Mouse (Mus musculus): ENCODE data around the gene Dnajb6. TPM values are rescaled to one million over a fixed set of nuclear protein-coding genes. Genes with fewer than 3 reads are reported as not detected.
A peak's percentile ranks its signal among the peaks of the same experiment; 100 is the strongest.

Dnajb6 gene
- polyA plus RNA-seq, 1 experiment = 21.7 TPM

DNA sequence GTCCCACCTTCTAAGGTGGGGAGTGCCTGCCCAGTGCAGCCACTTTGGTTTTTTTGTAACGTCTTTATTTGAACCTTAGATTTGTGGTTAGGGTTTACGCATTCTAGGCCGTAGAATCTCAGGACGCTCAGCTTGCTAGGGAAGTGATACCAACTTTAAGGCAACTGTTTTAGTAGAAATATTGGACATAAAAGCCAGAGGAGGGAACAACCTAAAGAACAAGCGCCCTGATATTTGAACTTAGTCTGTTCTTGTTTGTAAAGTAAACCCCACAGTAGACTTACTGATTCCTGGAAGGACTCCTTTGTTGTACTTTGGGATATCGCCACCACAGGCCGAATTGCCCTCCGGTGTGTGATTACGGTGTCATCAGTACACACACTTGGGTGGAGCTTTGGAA, 1.5 kb downstream of the Dnajb6 start:
- Histone ChIP-seq H3K4me1 (ENCODE audit: control insufficient read depth, insufficient read depth, insufficient read length, low read length) (peaks cover 16% of the 10 kb centered on the region; the same call in 1 of the 2 replicates), H3K4me3 (ENCODE audit: low read depth, low read length) (peak overlapping the region; percentile 13; the same call in 1 of the 2 replicates), H3K36me3 (ENCODE audit: control insufficient read depth, insufficient read depth, low read length) (no peaks in the 10 kb centered on the region), H3K27me3 (ENCODE audit: control insufficient read depth, insufficient read depth, low read length) (no peaks in the 10 kb centered on the region), H3K27ac (ENCODE audit: insufficient read depth, low read depth, low read length) (peak overlapping the region; percentile 99; the same call in 1 of the 2 replicates)
- TF ChIP-seq POLR2A (IDR thresholded peaks at IDR 0.05; ENCODE audit: low read depth, low read length) = no peak
- no peak for TF ChIP-seq CTCF (IDR thresholded peaks at IDR 0.05; ENCODE audit: extremely low read depth, insufficient read length, insufficient replicate concordance, low read depth, low read length)
- WGBS = 13% methylated on average over 9 of the region's 9 CpGs

GRCm38 (mm10) chr5:29737471-29737870, 2.0 kb downstream of the Dnajb6 start:
- Histone ChIP-seq H3K36me3 (ENCODE audit: control insufficient read depth, insufficient read depth, low read length) (peaks cover 2% of the 10 kb centered on the region), H3K4me1 (ENCODE audit: control insufficient read depth, insufficient read depth, insufficient read length, low read length) (peaks cover 16% of the 10 kb centered on the region; the same call in 1 of the 2 replicates), H3K4me3 (ENCODE audit: low read depth, low read length) (0 out of 2 replicates have a peak overlapping the region, but pooled peaks have one; percentile 11), H3K27me3 (ENCODE audit: control insufficient read depth, insufficient read depth, low read length) (no peaks in the 10 kb centered on the region), H3K27ac (ENCODE audit: insufficient read depth, low read depth, low read length) (no peak overlapping the region)
- 76% methylated on average over 5 of the region's 5 CpGs for WGBS
- no peak for TF ChIP-seq CTCF (IDR thresholded peaks at IDR 0.05; ENCODE audit: extremely low read depth, insufficient read length, insufficient replicate concordance, low read depth, low read length)
- TF ChIP-seq POLR2A (IDR thresholded peaks at IDR 0.05; ENCODE audit: low read depth, low read length) = no peak

- Histone ChIP-seq H3K27me3 (ENCODE audit: control insufficient read depth, insufficient read depth, low read length) (no peaks in the 10 kb centered on the region), H3K36me3 (ENCODE audit: control insufficient read depth, insufficient read depth, low read length) (peaks cover 2% of the 10 kb centered on the region), H3K4me1 (ENCODE audit: control insufficient read depth, insufficient read depth, insufficient read length, low read length) (peaks cover 16% of the 10 kb centered on the region; the same call in 1 of the 2 replicates), H3K27ac (ENCODE audit: insufficient read depth, low read depth, low read length) (no peak overlapping the region), H3K4me3 (ENCODE audit: low read depth, low read length) (no peak overlapping the region)
- TF ChIP-seq CTCF (IDR thresholded peaks at IDR 0.05; ENCODE audit: extremely low read depth, insufficient read length, insufficient replicate concordance, low read depth, low read length) (no peak), POLR2A (IDR thresholded peaks at IDR 0.05; ENCODE audit: low read depth, low read length) (no peak)
- 75% methylated on average over 4 of the region's 4 CpGs for WGBS
Measured at GRCm38 (mm10) chr5:29738076-29738475, 2.6 kb downstream of the Dnajb6 start.

DNA sequence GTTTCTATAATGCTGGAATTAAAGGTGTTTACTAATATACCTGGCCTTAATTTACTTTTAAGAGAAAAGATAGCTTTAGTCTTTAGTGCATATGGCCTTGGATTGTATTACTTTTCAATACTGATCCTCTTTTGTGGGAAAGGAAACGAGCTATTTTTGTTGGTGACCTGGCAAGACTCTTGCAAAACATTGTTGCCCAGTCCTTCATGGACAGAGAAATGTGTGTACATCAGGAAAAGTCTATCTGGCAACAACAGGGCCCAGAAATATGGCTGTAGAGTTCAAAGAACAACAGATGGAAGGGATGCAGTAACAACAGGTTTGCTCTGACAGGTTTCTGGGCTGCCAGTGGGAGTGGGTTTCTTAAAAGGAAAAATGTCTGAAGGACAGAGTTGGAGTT, 5.2 kb downstream of the Dnajb6 start:
- Histone ChIP-seq H3K4me3 (ENCODE audit: low read depth, low read length) (no peak overlapping the region), H3K36me3 (ENCODE audit: control insufficient read depth, insufficient read depth, low read length) (peaks cover 2% of the 10 kb centered on the region), H3K4me1 (ENCODE audit: control insufficient read depth, insufficient read depth, insufficient read length, low read length) (peaks cover 11% of the 10 kb centered on the region; the same call in 1 of the 2 replicates), H3K27me3 (ENCODE audit: control insufficient read depth, insufficient read depth, low read length) (no peaks in the 10 kb centered on the region), H3K27ac (ENCODE audit: insufficient read depth, low read depth, low read length) (no peak overlapping the region; the same call in 1 of the 2 replicates)
- no peak for TF ChIP-seq POLR2A (IDR thresholded peaks at IDR 0.05; ENCODE audit: low read depth, low read length)
- TF ChIP-seq CTCF (IDR thresholded peaks at IDR 0.05; ENCODE audit: extremely low read depth, insufficient read length, insufficient replicate concordance, low read depth, low read length) = no peak
- 38% methylated on average over 1 of the region's 1 CpGs for WGBS

GRCm38 (mm10) chr5:29741093-29741492, 5.6 kb downstream of the Dnajb6 start:
- 34% methylated on average over 4 of the region's 4 CpGs for WGBS

DNA sequence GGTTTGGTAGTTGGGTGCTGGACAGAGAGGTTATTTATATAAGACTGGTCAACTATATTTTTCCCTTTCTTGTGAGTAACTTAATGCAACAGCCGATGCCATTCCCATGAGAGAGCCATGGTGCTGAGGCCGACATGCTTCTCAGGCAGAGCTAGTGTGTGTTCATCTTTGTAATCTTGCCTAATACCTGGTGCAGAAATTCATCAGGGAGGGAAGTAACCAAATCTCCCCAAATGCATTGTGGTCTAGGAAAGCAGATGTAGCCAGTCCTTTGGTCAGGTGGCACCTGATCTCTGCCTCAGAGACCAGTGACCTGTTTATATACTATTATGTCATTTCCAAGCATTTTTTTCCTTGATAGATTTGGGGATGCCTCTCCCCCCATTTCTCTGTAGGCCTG, 12.2 kb downstream of the Dnajb6 start:
- H3K27ac ChIP-seq (ENCODE audit: insufficient read depth, low read depth, low read length) = no peak overlapping the region
- 97% methylated on average over 2 of the region's 2 CpGs for WGBS

More at GRCm38 (mm10) chr5:29741093-29741492, 5.6 kb downstream of the Dnajb6 start:
- Histone ChIP-seq H3K4me3 (ENCODE audit: low read depth, low read length) (no peak overlapping the region), H3K4me1 (ENCODE audit: control insufficient read depth, insufficient read depth, insufficient read length, low read length) (peaks cover 11% of the 10 kb centered on the region; the same call in 1 of the 2 replicates), H3K27ac (ENCODE audit: insufficient read depth, low read depth, low read length) (no peak overlapping the region), H3K27me3 (ENCODE audit: control insufficient read depth, insufficient read depth, low read length) (no peaks in the 10 kb centered on the region), H3K36me3 (ENCODE audit: control insufficient read depth, insufficient read depth, low read length) (peaks cover 2% of the 10 kb centered on the region)
- TF ChIP-seq CTCF (IDR thresholded peaks at IDR 0.05; ENCODE audit: extremely low read depth, insufficient read length, insufficient replicate concordance, low read depth, low read length) (no peak), POLR2A (IDR thresholded peaks at IDR 0.05; ENCODE audit: low read depth, low read length) (no peak)

DNA sequence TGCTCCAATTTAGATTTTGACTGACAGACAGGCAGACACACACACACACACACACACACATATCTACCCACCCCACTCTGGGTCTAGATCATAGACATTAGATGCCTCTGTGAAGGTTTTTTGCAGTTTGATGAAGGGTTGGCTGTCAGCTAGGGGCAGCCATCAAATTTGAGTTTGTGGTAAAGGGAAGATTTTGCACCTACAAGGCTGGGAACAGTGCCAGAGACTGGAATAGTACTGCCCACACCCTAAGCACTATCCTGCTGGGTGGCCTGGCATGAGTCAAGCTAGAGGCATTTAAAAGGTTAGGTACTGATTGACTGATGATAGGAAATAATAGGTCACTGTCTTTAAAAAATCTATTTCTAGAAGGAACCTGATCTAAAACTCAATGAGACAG, 15.8 kb downstream of the Dnajb6 start:
- H3K4me3 ChIP-seq (ENCODE audit: low read depth, low read length) = no peak overlapping the region
- no peaks in the 10 kb centered on the region for H3K27me3 ChIP-seq (ENCODE audit: control insufficient read depth, insufficient read depth, low read length)
- TF ChIP-seq CTCF (IDR thresholded peaks at IDR 0.05; ENCODE audit: extremely low read depth, insufficient read length, insufficient replicate concordance, low read depth, low read length) = no peak
- no peak for TF ChIP-seq POLR2A (IDR thresholded peaks at IDR 0.05; ENCODE audit: low read depth, low read length)
- H3K36me3 ChIP-seq (ENCODE audit: control insufficient read depth, insufficient read depth, low read length) = peaks cover 44% of the 10 kb centered on the region
- no peaks in the 10 kb centered on the region for H3K4me1 ChIP-seq (ENCODE audit: control insufficient read depth, insufficient read depth, insufficient read length, low read length)
- no peak overlapping the region for H3K27ac ChIP-seq (ENCODE audit: insufficient read depth, low read depth, low read length)

More for the DNA sequence above, 12.2 kb downstream of the Dnajb6 start:
- Histone ChIP-seq H3K27me3 (ENCODE audit: control insufficient read depth, insufficient read depth, low read length) (no peaks in the 10 kb centered on the region), H3K4me1 (ENCODE audit: control insufficient read depth, insufficient read depth, insufficient read length, low read length) (no peaks in the 10 kb centered on the region), H3K4me3 (ENCODE audit: low read depth, low read length) (no peak overlapping the region), H3K36me3 (ENCODE audit: control insufficient read depth, insufficient read depth, low read length) (peaks cover 19% of the 10 kb centered on the region)
- TF ChIP-seq POLR2A (IDR thresholded peaks at IDR 0.05; ENCODE audit: low read depth, low read length) (no peak), CTCF (IDR thresholded peaks at IDR 0.05; ENCODE audit: extremely low read depth, insufficient read length, insufficient replicate concordance, low read depth, low read length) (no peak)
